Mouse (Mus musculus): Measurements from ENCODE around the gene Tmem183a. TPM values are rescaled to one million over a fixed set of nuclear protein-coding genes. Genes with fewer than 3 reads are reported as not detected.
A peak's percentile ranks its signal among the peaks of the same experiment; 100 is the strongest.

The Tmem183a gene
- total and polyA plus RNA-seq, 2 experiments from 2014 or later, result 30.1 to 59.8 TPM

GRCm38 (mm10) chr1:134307409-134307808 lies 54.4 kb downstream of the Tmem183a start:
- Histone ChIP-seq H3K36me3 (replicated peaks; ENCODE audit: control insufficient read depth, insufficient read depth, low read length) (0 out of 2 replicates have a peak, but pooled peaks cover 3% of the 10 kb centered on the region), H3K9ac (replicated peaks; ENCODE audit: low read depth, low read length) (no peak overlapping the region), H3K4me3 (ENCODE audit: low read depth, low read length) (no peak overlapping the region), H3K27me3 (ENCODE audit: control insufficient read depth, insufficient read depth, low read length) (no peaks in the 10 kb centered on the region), H3K9me3 (replicated peaks; ENCODE audit: control insufficient read depth, low read length) (no peaks in the 10 kb centered on the region), H3K27ac (ENCODE audit: low read depth) (no peak overlapping the region), H3K4me2 (ENCODE audit: low read depth, low read length) (no peak overlapping the region), H3K4me1 (ENCODE audit: control insufficient read depth, insufficient read depth) (peaks cover 15% of the 10 kb centered on the region)
- TF ChIP-seq EP300 (IDR thresholded peaks at IDR 0.05; ENCODE audit: low read depth) (no peak), CTCF (IDR thresholded peaks at IDR 0.05; ENCODE audit: low read depth) (no peak)
- DNase-seq (ENCODE audit: low spot score) (no peak), ATAC-seq (ENCODE audit: insufficient read depth, low read depth) (no peak)
- WGBS, result 57% methylated on average over 10 of the region's 10 CpGs

GRCm38 (mm10) chr1:134304940-134305339 lies 56.8 kb downstream of the Tmem183a start:
- no peak for DNase-seq (ENCODE audit: low spot score)
- Histone ChIP-seq H3K9me3 (replicated peaks; ENCODE audit: control insufficient read depth, low read length) (no peaks in the 10 kb centered on the region), H3K4me2 (ENCODE audit: low read depth, low read length) (no peak overlapping the region), H3K36me3 (replicated peaks; ENCODE audit: control insufficient read depth, insufficient read depth, low read length) (0 out of 2 replicates have a peak, but pooled peaks cover under 1% of the 10 kb centered on the region), H3K27me3 (ENCODE audit: control insufficient read depth, insufficient read depth, low read length) (no peaks in the 10 kb centered on the region), H3K9ac (replicated peaks; ENCODE audit: low read depth, low read length) (no peak overlapping the region), H3K27ac (ENCODE audit: low read depth) (no peak overlapping the region), H3K4me3 (ENCODE audit: low read depth, low read length) (no peak overlapping the region), H3K4me1 (ENCODE audit: control insufficient read depth, insufficient read depth) (peaks cover 24% of the 10 kb centered on the region)
- ATAC-seq (ENCODE audit: insufficient read depth, low read depth), result no peak
- WGBS, result 94% methylated on average over 9 of the region's 9 CpGs
- TF ChIP-seq CTCF (IDR thresholded peaks at IDR 0.05; ENCODE audit: low read depth), result no peak
- no peak for TF ChIP-seq EP300 (IDR thresholded peaks at IDR 0.05; ENCODE audit: low read depth)

- Histone ChIP-seq H3K4me3 (ENCODE audit: low read depth, low read length) (no peak overlapping the region), H3K4me2 (ENCODE audit: low read depth, low read length) (peak overlapping the region; percentile 18; the same call in 1 of the 2 replicates), H3K9ac (replicated peaks; ENCODE audit: low read depth, low read length) (0 out of 2 replicates have a peak overlapping the region, but pooled peaks have one; percentile 17), H3K27ac (ENCODE audit: low read depth) (peak overlapping the region; percentile 98), H3K27me3 (ENCODE audit: control insufficient read depth, insufficient read depth, low read length) (0 out of 2 replicates have a peak, but pooled peaks cover 3% of the 10 kb centered on the region), H3K9me3 (replicated peaks; ENCODE audit: control insufficient read depth, low read length) (no peaks in the 10 kb centered on the region), H3K36me3 (replicated peaks; ENCODE audit: control insufficient read depth, insufficient read depth, low read length) (no peaks in the 10 kb centered on the region), H3K4me1 (ENCODE audit: control insufficient read depth, insufficient read depth) (peaks cover 35% of the 10 kb centered on the region)
- DNase-seq (ENCODE audit: low spot score) (peak; percentile 87), ATAC-seq (ENCODE audit: insufficient read depth, low read depth) (peak; percentile 79)
- 8% methylated on average over 8 of the region's 8 CpGs for WGBS
- TF ChIP-seq CTCF (IDR thresholded peaks at IDR 0.05; ENCODE audit: low read depth) (no peak), EP300 (IDR thresholded peaks at IDR 0.05; ENCODE audit: low read depth) (peak; percentile 21; the same call in 1 of the 2 replicates)
Measured at GRCm38 (mm10) chr1:134302568-134303238, 59.1 kb downstream of the Tmem183a start.

- Histone ChIP-seq H3K4me2 (ENCODE audit: low read depth, low read length) (peak overlapping the region; percentile 95), H3K4me1 (ENCODE audit: control insufficient read depth, insufficient read depth) (peaks cover 33% of the 10 kb centered on the region), H3K9me3 (replicated peaks; ENCODE audit: control insufficient read depth, low read length) (no peaks in the 10 kb centered on the region), H3K36me3 (replicated peaks; ENCODE audit: control insufficient read depth, insufficient read depth, low read length) (0 out of 2 replicates have a peak, but pooled peaks cover 4% of the 10 kb centered on the region), H3K27ac (ENCODE audit: low read depth) (no peak overlapping the region), H3K9ac (replicated peaks; ENCODE audit: low read depth, low read length) (peak overlapping the region; percentile 59), H3K27me3 (ENCODE audit: control insufficient read depth, insufficient read depth, low read length) (0 out of 2 replicates have a peak, but pooled peaks cover 3% of the 10 kb centered on the region), H3K4me3 (ENCODE audit: low read depth, low read length) (peak overlapping the region; percentile 58)
- ATAC-seq (ENCODE audit: insufficient read depth, low read depth) (peak; percentile 24), DNase-seq (ENCODE audit: low spot score) (no peak)
- TF ChIP-seq CTCF (IDR thresholded peaks at IDR 0.05; ENCODE audit: low read depth), result no peak
- TF ChIP-seq EP300 (IDR thresholded peaks at IDR 0.05; ENCODE audit: low read depth), result no peak
- 17% methylated on average over 56 of the region's 59 CpGs for WGBS
Measured at GRCm38 (mm10) chr1:134298636-134299411, 63.0 kb downstream of the Tmem183a start.

- 0 out of 2 replicates have a peak, but pooled peaks cover 4% of the 10 kb centered on the region for H3K36me3 ChIP-seq (replicated peaks; ENCODE audit: control insufficient read depth, insufficient read depth, low read length)
- 0 out of 2 replicates have a peak, but pooled peaks cover 3% of the 10 kb centered on the region for H3K27me3 ChIP-seq (ENCODE audit: control insufficient read depth, insufficient read depth, low read length)
- H3K4me2 ChIP-seq (ENCODE audit: low read depth, low read length), result no peak overlapping the region
Measured at GRCm38 (mm10) chr1:134297265-134297664, 64.5 kb downstream of the Tmem183a start.

More at GRCm38 (mm10) chr1:134297265-134297664, 64.5 kb downstream of the Tmem183a start:
- DNase-seq (ENCODE audit: low spot score) (no peak), ATAC-seq (ENCODE audit: insufficient read depth, low read depth) (no peak)
- H3K9ac ChIP-seq (replicated peaks; ENCODE audit: low read depth, low read length), result no peak overlapping the region
- TF ChIP-seq CTCF (IDR thresholded peaks at IDR 0.05; ENCODE audit: low read depth), result no peak
- no peak for TF ChIP-seq EP300 (IDR thresholded peaks at IDR 0.05; ENCODE audit: low read depth)
- H3K27ac ChIP-seq (ENCODE audit: low read depth), result no peak overlapping the region
- 87% methylated on average over 8 of the region's 8 CpGs for WGBS
- H3K4me3 ChIP-seq (ENCODE audit: low read depth, low read length), result no peak overlapping the region
- H3K4me1 ChIP-seq (ENCODE audit: control insufficient read depth, insufficient read depth), result peaks cover 19% of the 10 kb centered on the region
- no peaks in the 10 kb centered on the region for H3K9me3 ChIP-seq (replicated peaks; ENCODE audit: control insufficient read depth, low read length)

Other genes starting within 250 kb of the Tmem183a start
- gene Chil1, start 179.8 kb downstream of the Tmem183a start, total RNA-seq (2014; rRNA removed; ENCODE audit: low replicate concordance), result 0.69 TPM in 1 of 2 replicates, not detected in the other
- gene Chil1, start 179.8 kb downstream of the Tmem183a start, polyA plus RNA-seq (2015; fragmentation: Nextera tagmentation; extraction: Ambion mirVana), result 0.59 and 0.95 TPM in 2 replicates
- not detected in 2 replicates for gene Mybph, start 168.5 kb downstream of the Tmem183a start, total RNA-seq (2014; rRNA removed; ENCODE audit: low replicate concordance)
- gene Mybph, start 168.5 kb downstream of the Tmem183a start, polyA plus RNA-seq (2015; fragmentation: Nextera tagmentation; extraction: Ambion mirVana), result 0.12 TPM in 2 replicates
- 15.5 and 29.2 TPM in 2 replicates for gene Adora1, start 126.5 kb downstream of the Tmem183a start, total RNA-seq (2014; rRNA removed; ENCODE audit: low replicate concordance)
- gene Adora1, start 126.5 kb downstream of the Tmem183a start, polyA plus RNA-seq (2015; fragmentation: Nextera tagmentation; extraction: Ambion mirVana), result 11.7 and 12.9 TPM in 2 replicates
- not detected in 2 replicates for gene Myog, start 72.0 kb downstream of the Tmem183a start, total RNA-seq (2014; rRNA removed; ENCODE audit: low replicate concordance)
- gene Myog, start 72.0 kb downstream of the Tmem183a start, polyA plus RNA-seq (2015; fragmentation: Nextera tagmentation; extraction: Ambion mirVana), result 0.25 and 0.31 TPM in 2 replicates
- 5.2 and 12.3 TPM in 2 replicates for gene Ppfia4, start 29.1 kb downstream of the Tmem183a start, total RNA-seq (2014; rRNA removed; ENCODE audit: low replicate concordance)
- gene Ppfia4, start 29.1 kb downstream of the Tmem183a start, polyA plus RNA-seq (2015; fragmentation: Nextera tagmentation; extraction: Ambion mirVana), result 6.2 and 6.4 TPM in 2 replicates
- gene 4933406M09Rik, start 24.0 kb upstream of the Tmem183a start, total RNA-seq (2014; rRNA removed; ENCODE audit: low replicate concordance), result not detected in 2 replicates
- not detected in 2 replicates for gene 4933406M09Rik, start 24.0 kb upstream of the Tmem183a start, polyA plus RNA-seq (2015; fragmentation: Nextera tagmentation; extraction: Ambion mirVana)
- gene Cyb5r1, start 43.6 kb upstream of the Tmem183a start, total RNA-seq (2014; rRNA removed; ENCODE audit: low replicate concordance), result 34.4 and 40.0 TPM in 2 replicates
- gene Cyb5r1, start 43.6 kb upstream of the Tmem183a start, polyA plus RNA-seq (2015; fragmentation: Nextera tagmentation; extraction: Ambion mirVana), result 32.9 and 33.9 TPM in 2 replicates
- 210 and 238 TPM in 2 replicates for gene Adipor1, start 53.4 kb upstream of the Tmem183a start, total RNA-seq (2014; rRNA removed; ENCODE audit: low replicate concordance)
- gene Adipor1, start 53.4 kb upstream of the Tmem183a start, polyA plus RNA-seq (2015; fragmentation: Nextera tagmentation; extraction: Ambion mirVana), result 123 and 124 TPM in 2 replicates
- 15.9 and 17.5 TPM in 2 replicates for gene Klhl12, start 93.6 kb upstream of the Tmem183a start, total RNA-seq (2014; rRNA removed; ENCODE audit: low replicate concordance)
- gene Klhl12, start 93.6 kb upstream of the Tmem183a start, polyA plus RNA-seq (2015; fragmentation: Nextera tagmentation; extraction: Ambion mirVana), result 13.6 and 13.9 TPM in 2 replicates
- gene Rabif, start 132.7 kb upstream of the Tmem183a start, total RNA-seq (2014; rRNA removed; ENCODE audit: low replicate concordance), result 9.7 and 14.0 TPM in 2 replicates
- gene Rabif, start 132.7 kb upstream of the Tmem183a start, polyA plus RNA-seq (2015; fragmentation: Nextera tagmentation; extraction: Ambion mirVana), result 21.4 and 22.8 TPM in 2 replicates
- not detected in 2 replicates for gene Mgat4e, start 187.7 kb upstream of the Tmem183a start, total RNA-seq (2014; rRNA removed; ENCODE audit: low replicate concordance)
- gene Mgat4e, start 187.7 kb upstream of the Tmem183a start, polyA plus RNA-seq (2015; fragmentation: Nextera tagmentation; extraction: Ambion mirVana), result not detected in 2 replicates
- gene Kdm5b, start 198.2 kb upstream of the Tmem183a start, total RNA-seq (2014; rRNA removed; ENCODE audit: low replicate concordance), result 29.3 and 30.1 TPM in 2 replicates
- gene Kdm5b, start 198.2 kb upstream of the Tmem183a start, polyA plus RNA-seq (2015; fragmentation: Nextera tagmentation; extraction: Ambion mirVana), result 19.0 and 19.4 TPM in 2 replicates

Measured in heart, postnatal 0 days (tissue).